Mouse (Mus musculus): ENCODE results near the gene Gpr152. TPM values are rescaled to one million over a fixed set of nuclear protein-coding genes. Genes with fewer than 3 reads are reported as not detected.

Gpr152 gene
- polyA plus RNA-seq, 1 experiment from 2014 or later: not detected

DNA sequence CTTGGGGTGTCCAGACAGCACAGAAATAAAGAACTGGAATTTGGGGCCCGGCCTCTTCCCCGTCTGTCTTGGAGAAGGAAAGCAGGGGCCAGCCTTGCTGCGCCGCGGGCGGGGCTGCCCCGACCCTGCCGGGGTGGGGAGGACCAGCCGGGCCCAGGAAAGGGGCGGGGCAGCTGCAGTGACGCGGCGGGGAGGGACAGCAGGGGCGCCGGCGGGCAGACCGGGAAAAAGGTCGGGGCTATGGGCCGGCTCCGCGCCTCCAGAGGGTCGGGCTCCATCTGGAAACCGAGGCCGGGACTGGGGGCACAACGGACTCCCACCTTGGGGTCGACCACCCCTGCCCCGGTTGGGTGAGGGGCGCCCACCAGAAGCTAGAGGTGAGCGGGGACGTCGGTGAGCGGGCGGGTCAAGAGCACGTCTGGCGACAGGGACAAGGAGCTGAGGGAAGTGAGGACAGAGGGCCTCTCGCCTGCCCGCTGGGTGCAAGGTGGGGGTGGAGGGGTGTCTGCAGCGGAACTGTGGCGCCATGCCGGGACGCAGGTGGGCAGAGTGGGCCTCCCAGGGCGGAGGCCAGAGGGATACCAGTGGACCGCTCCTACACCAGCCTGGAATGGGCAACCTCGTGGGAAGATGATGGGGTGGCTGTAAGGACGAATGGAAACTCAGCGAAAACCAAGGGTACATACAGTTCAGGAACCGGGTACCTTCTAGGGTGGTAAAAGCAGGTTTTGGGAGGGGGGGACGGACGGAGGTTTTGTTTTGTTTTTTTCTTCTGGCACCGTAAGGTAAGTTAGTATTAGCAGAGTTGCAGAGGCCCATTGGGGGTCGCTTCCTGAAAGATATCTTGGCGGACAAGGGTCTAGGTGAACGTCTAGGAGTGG is 39.5 kb upstream of the Gpr152 start, which contains the start of gene Pitpnm1:
Gene Pitpnm1 (plus strand): TSS at position 162 of the 881 bp plus-strand sequence.
- no peak for TF ChIP-seq CTCF (IDR thresholded peaks at IDR 0.05; ENCODE audit: low read depth)
- 1% methylated on average over 53 of the region's 53 CpGs for WGBS
- peak within 1 kb of the TSS; percentile 93 for H3K4me2 ChIP-seq (replicated peaks; ENCODE audit: low read depth)
- H3K27me3 ChIP-seq (replicated peaks; ENCODE audit: control insufficient read depth, insufficient read depth, low read length): no peaks in the 10 kb centered on the region
- H3K9ac ChIP-seq (ENCODE audit: low read depth, low read length): peak within 1 kb of the TSS; percentile 69
- H3K36me3 ChIP-seq (ENCODE audit: control insufficient read depth, insufficient read depth): peaks cover 14% of the 10 kb centered on the region; the same call in 1 of the 2 replicates
- H3K27ac ChIP-seq (ENCODE audit: low read depth, low read length): peak within 1 kb of the TSS; percentile 79
- ATAC-seq: no peak
- H3K4me1 ChIP-seq (replicated peaks; ENCODE audit: control insufficient read depth, insufficient read depth, low read length): peaks cover 3% of the 10 kb centered on the region; the same call in 1 of the 2 replicates
- no peaks in the 10 kb centered on the region for H3K9me3 ChIP-seq (ENCODE audit: control insufficient read depth)
- peak within 1 kb of the TSS; percentile 54 for H3K4me3 ChIP-seq (ENCODE audit: low read depth, low read length)

DNA sequence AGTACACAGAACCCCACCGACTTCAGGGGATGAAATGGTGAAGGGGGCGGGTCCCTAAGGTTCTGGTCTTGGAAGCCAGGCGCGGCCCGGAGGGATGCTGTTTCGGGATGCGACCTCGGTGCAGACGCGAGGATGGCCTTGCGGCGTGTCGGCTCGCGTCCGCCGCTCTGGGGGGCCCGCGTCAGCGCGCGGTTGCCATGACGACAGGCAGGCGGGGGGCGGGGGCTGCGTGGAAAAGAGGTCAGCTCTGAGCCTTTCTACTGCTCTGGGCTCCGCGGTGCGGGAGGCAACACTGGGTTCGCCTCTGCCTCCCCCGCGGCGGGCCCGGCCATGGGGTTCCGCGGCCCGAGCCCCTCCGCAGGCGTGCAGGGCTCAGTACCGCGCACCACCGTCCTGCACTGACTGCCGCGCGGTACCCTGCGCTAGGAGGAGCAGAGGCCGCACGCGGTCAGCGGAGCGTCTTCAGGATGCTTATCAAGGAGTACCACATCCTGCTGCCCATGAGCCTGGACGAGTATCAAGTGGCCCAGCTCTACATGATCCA is 38.8 kb upstream of the Gpr152 start:
- H3K4me3 ChIP-seq (ENCODE audit: low read depth, low read length): peak overlapping the region; percentile 54
- ATAC-seq: no peak
- H3K36me3 ChIP-seq (ENCODE audit: control insufficient read depth, insufficient read depth): peaks cover 21% of the 10 kb centered on the region
- H3K9me3 ChIP-seq (ENCODE audit: control insufficient read depth): no peaks in the 10 kb centered on the region
- H3K9ac ChIP-seq (ENCODE audit: low read depth, low read length): no peak overlapping the region; the same call in 1 of the 2 replicates
- H3K4me1 ChIP-seq (replicated peaks; ENCODE audit: control insufficient read depth, insufficient read depth, low read length): peaks cover 3% of the 10 kb centered on the region; the same call in 1 of the 2 replicates
- no peaks in the 10 kb centered on the region for H3K27me3 ChIP-seq (replicated peaks; ENCODE audit: control insufficient read depth, insufficient read depth, low read length)
- TF ChIP-seq CTCF (IDR thresholded peaks at IDR 0.05; ENCODE audit: low read depth): no peak
- peak overlapping the region; percentile 93 for H3K4me2 ChIP-seq (replicated peaks; ENCODE audit: low read depth)
- WGBS: 4% methylated on average over 52 of the region's 52 CpGs
- H3K27ac ChIP-seq (ENCODE audit: low read depth, low read length): no peak overlapping the region

DNA sequence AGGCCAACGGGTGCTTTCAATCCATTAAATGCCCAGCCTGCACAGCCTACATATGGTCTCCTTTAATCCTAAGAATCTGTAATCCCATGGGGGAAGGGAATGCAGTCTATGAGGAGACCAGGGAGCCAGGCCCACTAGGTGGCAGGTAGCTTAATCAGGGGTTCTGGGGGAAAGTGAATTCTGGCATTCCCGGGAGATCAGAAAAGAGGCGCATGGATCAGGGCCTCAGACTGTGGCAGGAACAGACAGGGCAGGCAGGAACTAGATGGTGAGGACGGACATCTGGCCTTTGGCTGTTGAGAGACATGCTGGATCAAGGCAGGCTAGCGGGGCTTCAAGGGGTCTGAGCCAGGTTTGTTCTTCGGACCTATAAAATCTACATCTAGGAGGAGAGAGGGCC is 38.1 kb upstream of the Gpr152 start:
- Histone ChIP-seq H3K4me1 (replicated peaks; ENCODE audit: control insufficient read depth, insufficient read depth, low read length) (peaks cover 2% of the 10 kb centered on the region; the same call in 1 of the 2 replicates), H3K27me3 (replicated peaks; ENCODE audit: control insufficient read depth, insufficient read depth, low read length) (no peaks in the 10 kb centered on the region), H3K27ac (ENCODE audit: low read depth, low read length) (no peak overlapping the region), H3K4me2 (replicated peaks; ENCODE audit: low read depth) (peak overlapping the region; percentile 93; the same call in 1 of the 2 replicates), H3K4me3 (ENCODE audit: low read depth, low read length) (no peak overlapping the region), H3K9ac (ENCODE audit: low read depth, low read length) (no peak overlapping the region), H3K36me3 (ENCODE audit: control insufficient read depth, insufficient read depth) (peaks cover 21% of the 10 kb centered on the region), H3K9me3 (ENCODE audit: control insufficient read depth) (no peaks in the 10 kb centered on the region)
- no peak for TF ChIP-seq CTCF (IDR thresholded peaks at IDR 0.05; ENCODE audit: low read depth)
- 86% methylated on average over 6 of the region's 6 CpGs for WGBS
- ATAC-seq: no peak

DNA sequence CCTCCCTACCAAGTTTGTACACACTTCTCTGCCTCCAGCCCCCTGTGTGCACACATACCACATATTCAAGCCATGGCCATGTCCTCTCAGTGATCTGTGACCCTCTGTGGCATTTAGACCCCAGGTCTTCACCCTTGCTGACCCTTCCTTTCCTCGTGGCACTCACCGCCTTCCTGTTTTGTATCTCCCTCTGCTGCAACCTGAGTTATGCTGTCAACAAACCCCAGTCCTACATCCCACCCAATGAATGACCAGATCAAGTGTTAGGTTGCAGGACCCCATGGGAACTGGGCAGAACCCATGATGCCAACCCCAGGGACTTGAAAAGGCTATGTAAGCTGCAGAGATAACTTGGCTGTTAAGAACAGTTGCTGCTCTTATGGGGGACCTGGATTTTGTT is 37.5 kb upstream of the Gpr152 start:
- 88% methylated on average over 2 of the region's 2 CpGs for WGBS
- no peak overlapping the region for H3K4me2 ChIP-seq (replicated peaks; ENCODE audit: low read depth)
- H3K27ac ChIP-seq (ENCODE audit: low read depth, low read length): no peak overlapping the region
- H3K4me3 ChIP-seq (ENCODE audit: low read depth, low read length): no peak overlapping the region
- H3K4me1 ChIP-seq (replicated peaks; ENCODE audit: control insufficient read depth, insufficient read depth, low read length): no peaks in the 10 kb centered on the region; the same call in 1 of the 2 replicates
- no peak overlapping the region for H3K9ac ChIP-seq (ENCODE audit: low read depth, low read length)
- H3K9me3 ChIP-seq (ENCODE audit: control insufficient read depth): no peaks in the 10 kb centered on the region
- no peak for ATAC-seq
- no peak for TF ChIP-seq CTCF (IDR thresholded peaks at IDR 0.05; ENCODE audit: low read depth)
- H3K27me3 ChIP-seq (replicated peaks; ENCODE audit: control insufficient read depth, insufficient read depth, low read length): no peaks in the 10 kb centered on the region
- peaks cover 25% of the 10 kb centered on the region for H3K36me3 ChIP-seq (ENCODE audit: control insufficient read depth, insufficient read depth)

DNA sequence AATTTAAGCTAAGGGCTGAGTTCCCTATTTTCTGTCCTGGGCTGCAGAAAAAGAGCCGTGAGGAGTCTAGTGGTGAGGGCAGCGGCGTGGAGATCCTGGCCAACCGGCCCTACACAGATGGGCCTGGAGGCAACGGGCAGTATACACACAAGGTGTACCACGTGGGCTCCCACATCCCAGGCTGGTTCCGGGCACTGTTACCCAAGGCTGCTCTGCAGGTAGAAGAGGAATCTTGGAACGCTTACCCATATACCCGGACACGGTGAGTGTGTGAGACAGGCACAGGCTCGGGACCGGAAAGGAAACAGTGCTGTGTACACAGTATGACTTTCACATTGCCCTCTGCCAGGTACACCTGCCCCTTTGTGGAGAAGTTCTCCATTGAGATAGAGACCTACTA is 37.0 kb upstream of the Gpr152 start:
- Histone ChIP-seq H3K4me1 (replicated peaks; ENCODE audit: control insufficient read depth, insufficient read depth, low read length) (no peaks in the 10 kb centered on the region; the same call in 1 of the 2 replicates), H3K9ac (ENCODE audit: low read depth, low read length) (no peak overlapping the region), H3K27ac (ENCODE audit: low read depth, low read length) (no peak overlapping the region), H3K27me3 (replicated peaks; ENCODE audit: control insufficient read depth, insufficient read depth, low read length) (no peaks in the 10 kb centered on the region), H3K36me3 (ENCODE audit: control insufficient read depth, insufficient read depth) (peaks cover 25% of the 10 kb centered on the region), H3K4me3 (ENCODE audit: low read depth, low read length) (no peak overlapping the region), H3K4me2 (replicated peaks; ENCODE audit: low read depth) (no peak overlapping the region), H3K9me3 (ENCODE audit: control insufficient read depth) (no peaks in the 10 kb centered on the region)
- TF ChIP-seq CTCF (IDR thresholded peaks at IDR 0.05; ENCODE audit: low read depth): no peak
- 95% methylated on average over 12 of the region's 12 CpGs for WGBS
- no peak for ATAC-seq

DNA sequence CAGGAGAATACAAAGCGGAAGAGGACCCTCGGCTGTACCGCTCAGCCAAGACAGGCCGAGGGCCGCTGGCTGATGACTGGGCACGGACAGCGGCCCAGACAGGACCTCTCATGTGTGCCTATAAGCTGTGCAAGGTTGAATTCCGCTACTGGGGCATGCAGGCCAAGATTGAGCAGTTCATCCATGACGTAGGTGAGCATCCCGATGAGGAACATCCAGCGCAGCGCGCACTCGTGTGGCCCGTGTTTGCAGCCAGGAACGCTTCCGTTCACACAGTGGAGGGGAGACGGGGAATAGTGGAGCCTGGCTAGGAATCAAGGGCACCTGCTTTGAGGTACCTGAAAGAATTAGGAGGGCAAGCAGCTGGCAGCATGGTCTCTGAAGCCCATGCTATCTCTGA is 36.3 kb upstream of the Gpr152 start:
- no peak for TF ChIP-seq CTCF (IDR thresholded peaks at IDR 0.05; ENCODE audit: low read depth)
- H3K9ac ChIP-seq (ENCODE audit: low read depth, low read length): no peak overlapping the region
- H3K4me2 ChIP-seq (replicated peaks; ENCODE audit: low read depth): no peak overlapping the region
- H3K4me3 ChIP-seq (ENCODE audit: low read depth, low read length): no peak overlapping the region
- no peak for ATAC-seq
- 93% methylated on average over 18 of the region's 18 CpGs for WGBS
- no peaks in the 10 kb centered on the region; the same call in 1 of the 2 replicates for H3K4me1 ChIP-seq (replicated peaks; ENCODE audit: control insufficient read depth, insufficient read depth, low read length)
- H3K9me3 ChIP-seq (ENCODE audit: control insufficient read depth): no peaks in the 10 kb centered on the region
- no peaks in the 10 kb centered on the region for H3K27me3 ChIP-seq (replicated peaks; ENCODE audit: control insufficient read depth, insufficient read depth, low read length)
- no peak overlapping the region for H3K27ac ChIP-seq (ENCODE audit: low read depth, low read length)
- H3K36me3 ChIP-seq (ENCODE audit: control insufficient read depth, insufficient read depth): peaks cover 25% of the 10 kb centered on the region

All from intestine, postnatal 0 days (tissue).